In genomic region chr16:5145570-5145969, GRCm38 (mm10) we compare ENCODE assay signal across 8 mouse cellular contexts. TPM values are rescaled to one million over a fixed set of nuclear protein-coding genes. Genes with fewer than 3 reads are reported as not detected.
DNase-seq lines count a peak whose midpoint lies in the region; ATAC-seq and TF ChIP-seq lines count a peak whose summit lies in the region.

No protein-coding gene starts in this region.

- no peaks in the 10 kb centered on the region for H3K9me3 ChIP-seq in heart, embryonic 12.5 days (replicated peaks)
- no peaks in the 10 kb centered on the region for H3K9me3 ChIP-seq in kidney, embryonic 16.5 days (ENCODE audit: low read length)

- peaks cover 35% of the 10 kb centered on the region for H3K27me3 ChIP-seq in heart, embryonic 12.5 days (replicated peaks)
- H3K27me3 ChIP-seq in kidney, embryonic 16.5 days (ENCODE audit: insufficient read depth, low read length): peaks cover 19% of the 10 kb centered on the region; the same call in 1 of the 2 replicates
- H3K27me3 ChIP-seq in liver, adult 2 months (ENCODE audit: control insufficient read depth, insufficient read depth, low read length): no peaks in the 10 kb centered on the region

- TF ChIP-seq CTCF in liver, adult 2 months (IDR thresholded peaks at IDR 0.05; ENCODE audit: low read depth, low read length): peak; percentile 57

- H3K4me3 ChIP-seq in heart, embryonic 12.5 days: no peak overlapping the region
- H3K4me3 ChIP-seq in kidney, embryonic 16.5 days (ENCODE audit: low read length): no peak overlapping the region
- H3K4me3 ChIP-seq in liver, adult 2 months (ENCODE audit: insufficient read depth, low read depth, low read length): no peak overlapping the region

- H3K36me3 ChIP-seq in heart, embryonic 12.5 days: no peaks in the 10 kb centered on the region
- H3K36me3 ChIP-seq in kidney, embryonic 16.5 days (ENCODE audit: insufficient read depth, low read length): no peaks in the 10 kb centered on the region
- no peaks in the 10 kb centered on the region for H3K36me3 ChIP-seq in liver, adult 2 months (ENCODE audit: control insufficient read depth, insufficient read depth, low read length)

- DNase-seq in CD4-positive helper T cell, adult 2 months (ENCODE audit: low read depth, low spot score): peak; percentile 68
- DNase-seq in adrenal gland, adult 18-20 months (ENCODE audit: low spot score in 2 of 2): peak; percentile 65 to 81
- peak; percentile 97 for DNase-seq in embryo, embryonic 10.5 days (ENCODE audit: low spot score)
- peak; percentile 74 for DNase-seq in liver, adult 2 months (ENCODE audit: extremely low read depth, low read depth, low spot score)
- DNase-seq in naive thymus-derived CD4-positive, alpha-beta T cell, adult 2 months (ENCODE audit: low read depth): peak; percentile 80
- DNase-seq in testis, postnatal 10 days (ENCODE audit: low spot score): peak; percentile 81

- H3K4me1 ChIP-seq in heart, embryonic 12.5 days (replicated peaks): peaks cover 6% of the 10 kb centered on the region
- H3K4me1 ChIP-seq in kidney, embryonic 16.5 days (ENCODE audit: insufficient read depth, low read length): peaks cover 10% of the 10 kb centered on the region
- 0 out of 2 replicates have a peak, but pooled peaks cover 4% of the 10 kb centered on the region for H3K4me1 ChIP-seq in liver, adult 2 months (ENCODE audit: control insufficient read depth, insufficient read depth, low read length)

- H3K9ac ChIP-seq in heart, embryonic 12.5 days: no peak overlapping the region
- no peak overlapping the region for H3K9ac ChIP-seq in kidney, embryonic 16.5 days (replicated peaks; ENCODE audit: low read length)
- no peak overlapping the region for H3K9ac ChIP-seq in liver, adult 2 months (ENCODE audit: low read depth, low read length)

- no peaks in the 10 kb centered on the region for H3K79me2 ChIP-seq in liver, adult 2 months (ENCODE audit: control insufficient read depth, insufficient read depth, low read length)

- peak overlapping the region; percentile 16; the same call in 1 of the 2 replicates for H3K4me2 ChIP-seq in heart, embryonic 12.5 days
- H3K4me2 ChIP-seq in kidney, embryonic 16.5 days (replicated peaks; ENCODE audit: low read depth, low read length): 0 out of 2 replicates have a peak overlapping the region, but pooled peaks have one; percentile 7

- ATAC-seq in heart, embryonic 12.5 days (ENCODE audit: insufficient number of reproducible peaks, low FRiP score): 0 out of 2 replicates have a peak, but pooled peaks have one; percentile 21
- peak; percentile 24 for ATAC-seq in kidney, embryonic 16.5 days (ENCODE audit: low FRiP score, low TSS enrichment)

- TF ChIP-seq POLR2A in liver, adult 2 months (IDR thresholded peaks at IDR 0.05; ENCODE audit: extremely low read depth, insufficient read depth, low read length): no peak

- H3K27ac ChIP-seq in heart, embryonic 12.5 days (ENCODE audit: poor library complexity, severe bottlenecking): no peak overlapping the region
- no peak overlapping the region for H3K27ac ChIP-seq in kidney, embryonic 16.5 days (ENCODE audit: low read length)
- no peak overlapping the region for H3K27ac ChIP-seq in liver, adult 2 months (replicated peaks; ENCODE audit: insufficient read depth, low read depth, low read length)

- under 1% methylated on average over 7 of the region's 7 CpGs for WGBS in heart, embryonic 12.5 days
- 1% methylated on average over 7 of the region's 7 CpGs for WGBS in kidney, embryonic 16.5 days
- WGBS in liver, adult 2 months: under 1% methylated on average over 7 of the region's 7 CpGs

RNA-seq across cellular contexts. Expression of gene Sec14l5, which starts 1.3 kb away (rescaled TPM):
- total RNA-seq in adrenal gland, adult 18-20 months (2021): under 1 TPM; 0.06 to 0.07 TPM
- polyA plus RNA-seq in heart, embryonic 12.5 days (2016; fragmentation: Nextera tagmentation; extraction: Ambion mirVana): not detected in 2 replicates
- 0.06 and 0.09 TPM in 2 replicates for polyA plus RNA-seq in kidney, embryonic 16.5 days (2015; fragmentation: Nextera tagmentation; extraction: Ambion mirVana)
- 0.09 and 0.13 TPM in 2 replicates for total RNA-seq in liver, adult 2 months (2014; rRNA removed)
- 0.01 and 0.02 TPM in 2 replicates for polyA plus RNA-seq in liver, adult 2 months (2012; rRNA removed)

RNA-seq across cellular contexts. Expression of gene Ppl, which starts 13.3 kb away (rescaled TPM):
- 1 to 10 TPM; 2.5 to 6.9 TPM for total RNA-seq in adrenal gland, adult 18-20 months (2021)
- 1.5 and 2.1 TPM in 2 replicates for polyA plus RNA-seq in heart, embryonic 12.5 days (2016; fragmentation: Nextera tagmentation; extraction: Ambion mirVana)
- 3.2 and 3.4 TPM in 2 replicates for polyA plus RNA-seq in kidney, embryonic 16.5 days (2015; fragmentation: Nextera tagmentation; extraction: Ambion mirVana)
- 9.4 and 10.2 TPM in 2 replicates for total RNA-seq in liver, adult 2 months (2014; rRNA removed)
- polyA plus RNA-seq in liver, adult 2 months (2012; rRNA removed): 3.3 and 3.6 TPM in 2 replicates

RNA-seq across cellular contexts. Expression of gene Nagpa, which starts 58.2 kb away (rescaled TPM):
- 10 to 100 TPM; 24.7 to 28.1 TPM for total RNA-seq in adrenal gland, adult 18-20 months (2021)
- 14.0 and 15.4 TPM in 2 replicates for polyA plus RNA-seq in heart, embryonic 12.5 days (2016; fragmentation: Nextera tagmentation; extraction: Ambion mirVana)
- 21.9 and 25.3 TPM in 2 replicates for polyA plus RNA-seq in kidney, embryonic 16.5 days (2015; fragmentation: Nextera tagmentation; extraction: Ambion mirVana)
- total RNA-seq in liver, adult 2 months (2014; rRNA removed): 10.0 and 13.4 TPM in 2 replicates
- 22.1 and 24.0 TPM in 2 replicates for polyA plus RNA-seq in liver, adult 2 months (2012; rRNA removed)
